In genomic region chr10:75303324-75304048, GRCm38 (mm10) we compare ENCODE assay signal across 9 mouse cellular contexts. TPM values are rescaled to one million over a fixed set of nuclear protein-coding genes. Genes with fewer than 3 reads are reported as not detected.
DNase-seq lines count a peak whose midpoint lies in the region; TF ChIP-seq lines count a peak whose summit lies in the region.
"Had no signal": no experiment of that assay in that cellular context is flagged by ENCODE, and none has a peak within 500 bp of the region (broad histone marks: within the 10 kb centered on the region; RNA-seq: fewer than 3 reads in every experiment).

No protein-coding gene starts in this region.

- H3K4me3 ChIP-seq in heart, adult 2 months, result no peak overlapping the region
- no peak overlapping the region for H3K4me3 ChIP-seq in thymus, adult 2 months (ENCODE audit: control insufficient read depth, insufficient read depth, low read length)
- H3K4me3 ChIP-seq in layer of hippocampus, adult 2 months, result no peak overlapping the region
- H3K4me3 ChIP-seq: embryonic facial prominence, embryonic 13.5 days had no signal

- no peaks in the 10 kb centered on the region for H3K27me3 ChIP-seq in heart, adult 2 months (ENCODE audit: control insufficient read depth, insufficient read depth, low read length)
- no peaks in the 10 kb centered on the region for H3K27me3 ChIP-seq in thymus, adult 2 months (ENCODE audit: control insufficient read depth, insufficient read depth, low read length)
- H3K27me3 ChIP-seq: embryonic facial prominence, embryonic 13.5 days had no signal

- peaks cover 8% of the 10 kb centered on the region for H3K36me3 ChIP-seq in heart, adult 2 months (ENCODE audit: control insufficient read depth, insufficient read depth, low read length)
- H3K36me3 ChIP-seq in thymus, adult 2 months (ENCODE audit: control insufficient read depth, insufficient read depth, low read length), result peaks cover 15% of the 10 kb centered on the region

- no peak for DNase-seq in heart, adult 2 months
- DNase-seq in heart, postnatal 14 days, result no peak
- DNase-seq in thymus, adult 2 months, result no peak
- no peak for DNase-seq in thymus, adult 18-20 months
- DNase-seq in layer of hippocampus, adult 2 months (ENCODE audit: low spot score in 2 of 2), result peak; percentile 75 to 88
- peak; percentile 74 to 75 for DNase-seq in right cerebral cortex, adult 2 months (ENCODE audit: low spot score in 2 of 2)
- no peak for DNase-seq in lung, adult 18-20 months
- DNase-seq in ovary, postnatal 10 days (ENCODE audit: low spot score), result no peak

- TF ChIP-seq POLR2A in heart, adult 2 months (IDR thresholded peaks at IDR 0.05; ENCODE audit: insufficient read depth, low read depth, low read length), result no peak
- TF ChIP-seq POLR2A in thymus, adult 2 months (IDR thresholded peaks at IDR 0.05; ENCODE audit: control insufficient read depth, extremely low read depth, insufficient read depth, low read length, poor library complexity), result no peak

- H3K79me2 ChIP-seq in heart, adult 2 months (replicated peaks; ENCODE audit: control insufficient read depth, insufficient read depth, low read length), result no peaks in the 10 kb centered on the region

- H3K9ac ChIP-seq in heart, adult 2 months (ENCODE audit: low read depth, low read length), result no peak overlapping the region
- H3K9ac ChIP-seq: embryonic facial prominence, embryonic 13.5 days had no signal

- H3K4me1 ChIP-seq in heart, adult 2 months (ENCODE audit: control insufficient read depth, insufficient read depth, low read length), result peaks cover 16% of the 10 kb centered on the region
- peaks cover 29% of the 10 kb centered on the region for H3K4me1 ChIP-seq in thymus, adult 2 months (replicated peaks; ENCODE audit: control insufficient read depth, insufficient read depth, low read length)

- peak overlapping the region; percentile 58 for H3K27ac ChIP-seq in heart, adult 2 months
- peak overlapping the region; percentile 10; the same call in 1 of the 2 replicates for H3K27ac ChIP-seq in thymus, adult 2 months (ENCODE audit: control insufficient read depth, insufficient read depth, low read length)
- peak overlapping the region; percentile 56; the same call in 1 of the 2 replicates for H3K27ac ChIP-seq in layer of hippocampus, adult 2 months
- H3K27ac ChIP-seq: embryonic facial prominence, embryonic 13.5 days had no signal

- TF ChIP-seq EP300 in heart, adult 2 months (IDR thresholded peaks at IDR 0.05; ENCODE audit: insufficient read depth, low read depth, low read length), result no peak

- intact Hi-C loops in heart, adult 2 months (cut with DNase I), result no loop called here
- intact Hi-C loops in heart, postnatal 14 days (cut with DNase I), result no loop called here

- 54% methylated on average over 8 of the region's 8 CpGs for WGBS in heart, adult 2 months
- 20% methylated on average over 8 of the region's 8 CpGs for WGBS in thymus, adult 2 months

- TF ChIP-seq CTCF in heart, adult 2 months (IDR thresholded peaks at IDR 0.05), result no peak
- no peak for TF ChIP-seq CTCF in thymus, adult 2 months (IDR thresholded peaks at IDR 0.05; ENCODE audit: borderline replicate concordance, control insufficient read depth, extremely low read depth, insufficient read depth, low read length, poor library complexity)
- no peak for TF ChIP-seq CTCF in layer of hippocampus, adult 2 months (conservative IDR thresholded peaks at IDR 0.05)

RNA-seq across cellular contexts. Expression of gene Adora2a, which starts 13.2 kb away (rescaled TPM):
- total RNA-seq in heart, adult 2 months (2021), result 1 to 10 TPM; 7.1 to 7.2 TPM
- 14.3 and 18.1 TPM in 2 replicates for polyA plus RNA-seq in heart, adult 2 months (2012; rRNA removed)
- total RNA-seq in heart, postnatal 14 days (2021), result 10 to 100 TPM; 13.2 to 15.2 TPM
- 53.4 and 55.4 TPM in 2 replicates for polyA plus RNA-seq in thymus, adult 2 months (2012; rRNA removed)
- 1 to 10 TPM; 2.4 to 2.7 TPM for total RNA-seq in layer of hippocampus, adult 2 months (2021)

Comparison
In these comparisons a context has a peak if more than half of its experiments do, and no peak if none do; other contexts are left out.
1. DNase-seq: peak in layer of hippocampus, adult 2 months (2 of 2) and right cerebral cortex, adult 2 months (2 of 2); none in heart, adult 2 months (0 of 2), heart, postnatal 14 days (0 of 2), thymus, adult 2 months (single experiment), thymus, adult 18-20 months (0 of 2), lung, adult 18-20 months (0 of 2) and ovary, postnatal 10 days (single experiment).
2. Peak in every context shown above with its lines, with median percentiles within 50 percentile points of each other: H3K27ac ChIP-seq.